Mouse (Mus musculus): ENCODE measurements around the gene Fhdc1. TPM values are rescaled to one million over a fixed set of nuclear protein-coding genes. Genes with fewer than 3 reads are reported as not detected.

Gene Fhdc1
- total RNA-seq (2022), result 1 to 10 TPM in 1 of 4 experiments, under 1 TPM in 3; 0.23 to 1.2 (median 0.40) TPM

DNA sequence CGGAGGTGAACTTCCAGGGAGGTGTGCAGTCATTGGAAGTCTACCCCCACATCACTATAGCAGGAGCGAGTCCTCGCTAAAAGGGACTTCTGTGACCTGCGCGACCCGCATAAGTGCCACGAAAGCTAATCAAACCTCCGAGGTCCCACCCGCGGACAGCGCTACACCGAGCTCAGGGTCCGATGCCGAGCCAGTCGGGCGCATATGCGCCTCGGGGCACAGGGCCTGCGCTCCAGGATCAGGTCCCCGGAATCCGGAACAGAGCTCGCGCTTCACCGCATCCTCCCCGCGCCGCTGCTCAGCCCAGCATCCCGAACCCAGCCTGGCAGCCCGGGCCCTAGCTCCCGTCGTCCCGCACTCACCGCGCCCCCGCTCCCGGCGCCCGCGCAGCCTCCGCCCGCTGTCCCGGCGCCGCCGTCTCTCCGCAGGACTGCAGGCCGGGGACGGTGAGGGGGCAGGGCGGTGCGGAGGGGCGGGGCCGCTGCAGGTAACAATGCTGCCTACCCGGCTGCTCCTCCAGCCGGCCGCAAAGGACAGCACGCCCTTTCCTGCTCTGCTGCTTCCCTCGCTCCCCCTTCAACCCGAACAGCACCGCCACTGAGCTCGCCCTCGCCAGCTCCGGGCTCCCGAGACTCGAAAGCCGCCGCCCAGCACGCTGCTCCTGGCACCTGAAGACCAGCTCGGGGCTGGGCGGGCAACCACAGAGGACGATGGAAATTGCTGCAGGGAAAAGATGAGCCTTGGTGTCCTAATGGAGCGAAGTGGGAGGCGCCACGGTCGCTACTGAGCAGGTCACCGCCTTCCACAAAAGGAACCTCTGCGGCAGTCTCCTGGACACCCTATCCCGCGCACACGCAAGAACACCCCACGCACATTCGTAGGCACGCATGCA lies at the start of gene Fhdc1:
Fhdc1 (minus strand) TSS at position 424 of the 892 bp plus-strand sequence.
- no peak for DNase-seq (ENCODE audit: low spot score)

DNA sequence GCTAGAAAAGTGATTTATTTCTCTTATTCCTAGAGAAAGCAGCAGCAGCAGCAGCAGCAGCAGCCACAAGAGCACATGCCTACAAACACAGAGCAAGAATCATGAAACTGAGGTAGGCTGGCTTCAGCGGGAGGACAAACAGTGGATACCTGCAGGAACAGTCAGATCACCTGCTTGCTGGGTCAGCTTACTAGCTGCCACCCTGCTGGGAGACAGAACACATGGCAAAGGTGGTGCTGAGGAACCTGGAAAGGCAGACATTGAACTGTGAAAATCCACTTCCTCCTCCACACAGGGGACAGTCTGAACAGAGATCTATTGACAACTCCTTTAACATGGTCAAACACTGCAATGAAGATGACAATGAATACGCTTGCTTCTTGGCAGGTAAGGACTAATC lies 48.8 kb upstream of the Fhdc1 start:
- no peak for DNase-seq (ENCODE audit: low spot score)

DNA sequence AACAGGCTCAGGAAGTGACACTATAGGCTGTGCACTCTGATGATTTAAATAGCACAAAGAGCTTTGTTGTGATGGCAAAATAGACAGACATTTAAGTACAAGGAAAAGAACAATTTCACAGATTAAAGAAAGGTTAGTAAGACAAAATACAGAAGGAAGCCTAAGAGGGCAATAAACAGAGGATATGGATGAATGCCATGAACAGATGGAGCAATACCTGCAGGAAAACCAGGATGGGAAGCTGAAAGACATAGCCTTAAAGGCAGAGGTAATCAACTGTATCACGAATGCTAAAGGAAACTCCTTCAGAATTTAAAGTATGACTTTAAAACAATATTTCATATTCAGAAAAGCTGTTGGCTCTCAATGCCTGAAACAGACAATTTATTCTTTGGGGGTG lies 44.7 kb upstream of the Fhdc1 start:
- DNase-seq (ENCODE audit: low spot score), result no peak

DNA sequence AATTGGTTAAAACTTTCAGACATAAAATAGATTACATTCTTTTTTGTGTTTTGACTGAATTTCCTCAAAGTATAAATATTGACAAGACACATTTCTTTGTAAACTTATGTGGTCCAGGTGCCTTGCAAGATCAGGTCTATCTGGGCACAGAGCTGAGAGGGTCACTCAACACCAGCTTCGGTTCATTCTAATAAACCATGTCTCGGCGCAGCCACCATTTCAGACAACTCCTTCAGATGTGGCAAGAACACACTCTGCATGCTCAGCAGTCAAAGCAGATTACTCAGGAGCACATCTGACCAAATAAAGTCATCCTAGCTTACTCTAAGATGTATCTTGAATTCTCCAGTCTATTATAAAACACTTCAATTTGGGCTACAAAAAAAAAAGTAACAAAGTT lies 35.9 kb upstream of the Fhdc1 start:
- DNase-seq (ENCODE audit: low spot score), result no peak

DNA sequence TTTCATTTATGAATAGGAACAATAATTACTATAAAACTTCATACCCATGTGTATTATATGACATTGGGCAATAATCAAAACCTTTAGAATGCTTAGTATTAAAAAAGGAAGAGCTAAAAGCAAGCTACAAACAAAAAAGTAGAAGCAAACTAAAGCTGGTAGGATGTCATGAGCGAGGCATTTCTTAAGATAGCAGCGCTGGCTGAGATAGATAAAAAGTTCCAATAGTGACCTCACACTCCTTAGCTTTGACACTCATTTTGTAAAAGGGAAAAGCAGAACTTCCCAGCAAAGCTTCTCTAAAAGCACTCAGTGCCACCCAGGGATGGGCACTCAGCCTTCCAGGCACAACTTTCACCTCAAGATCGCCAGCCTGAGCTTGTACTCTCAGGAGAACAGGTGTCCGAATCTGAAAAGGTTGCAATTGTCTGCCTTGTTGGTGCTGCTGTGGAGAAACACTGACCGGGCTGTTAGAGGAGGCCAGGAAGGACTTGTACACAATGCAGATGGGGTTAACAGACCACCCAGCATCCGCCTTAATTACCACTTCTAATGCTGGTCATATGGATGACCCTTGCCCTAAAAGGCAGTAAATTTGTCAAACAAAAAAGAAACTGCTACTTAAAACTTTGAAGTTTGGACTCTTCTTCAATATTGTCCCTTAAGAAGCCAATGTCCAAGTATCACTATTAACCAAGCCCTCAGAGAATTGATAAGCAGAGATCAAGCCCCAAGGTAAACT lies 32.7 kb upstream of the Fhdc1 start:
- DNase-seq (ENCODE audit: low spot score), result no peak

DNA sequence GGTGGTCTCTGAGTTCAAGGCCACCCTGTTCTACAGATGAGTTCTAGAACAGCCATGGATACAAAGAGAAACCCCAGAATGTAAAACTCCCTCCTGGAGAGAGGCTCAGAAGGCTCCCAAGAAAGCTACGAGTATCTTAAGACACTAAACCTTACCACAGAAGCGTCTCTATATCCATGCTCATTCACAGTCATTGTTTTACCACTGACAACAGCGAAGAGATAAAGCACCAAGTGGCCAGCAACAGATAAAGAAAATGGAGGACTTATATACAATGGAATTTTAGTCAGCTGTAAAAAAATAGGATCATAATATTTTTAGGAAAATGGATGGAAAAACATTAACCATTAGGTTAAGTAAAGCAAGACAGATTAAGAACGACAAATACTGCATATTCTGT lies 25.0 kb upstream of the Fhdc1 start:
- no peak for DNase-seq (ENCODE audit: low spot score)

DNA sequence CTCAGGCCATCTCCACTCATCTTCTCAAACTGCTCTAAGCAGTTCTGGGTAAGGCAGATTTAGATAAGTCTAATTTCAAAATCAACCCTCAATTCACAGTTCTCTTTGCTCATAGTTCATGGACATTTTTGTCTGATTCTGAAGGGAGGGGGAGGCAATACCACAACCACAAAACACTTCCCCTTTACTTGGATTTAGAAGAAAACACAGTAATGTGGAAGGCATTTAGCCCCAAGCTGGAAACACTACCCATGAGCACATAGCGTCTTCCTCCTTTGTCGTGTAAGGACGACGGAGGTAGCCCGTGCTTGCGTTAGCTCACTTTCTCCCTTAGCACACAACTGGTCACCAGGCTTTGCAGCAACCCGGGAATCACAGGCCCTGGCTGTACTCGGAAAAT lies 24.1 kb upstream of the Fhdc1 start:
- no peak for DNase-seq (ENCODE audit: low spot score)

DNA sequence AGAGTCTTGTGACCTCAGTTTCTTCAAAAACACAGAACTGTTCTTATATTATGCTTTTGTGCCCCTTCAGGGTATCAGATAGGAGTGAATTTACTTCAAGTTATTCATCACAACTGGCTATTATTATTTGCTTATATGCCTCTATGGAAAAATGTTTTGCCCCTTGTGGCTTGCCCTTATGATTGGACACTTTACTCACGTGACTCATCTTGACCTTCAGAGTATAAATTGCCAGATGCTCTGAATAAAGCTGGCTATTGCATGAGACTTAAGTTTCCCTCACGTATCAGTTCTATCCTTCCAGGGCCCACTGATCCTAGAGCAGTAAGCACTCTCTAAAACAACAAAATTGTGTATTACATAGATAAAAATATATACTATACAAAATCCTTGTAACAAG lies 21.9 kb upstream of the Fhdc1 start:
- DNase-seq (ENCODE audit: low spot score), result no peak

DNA sequence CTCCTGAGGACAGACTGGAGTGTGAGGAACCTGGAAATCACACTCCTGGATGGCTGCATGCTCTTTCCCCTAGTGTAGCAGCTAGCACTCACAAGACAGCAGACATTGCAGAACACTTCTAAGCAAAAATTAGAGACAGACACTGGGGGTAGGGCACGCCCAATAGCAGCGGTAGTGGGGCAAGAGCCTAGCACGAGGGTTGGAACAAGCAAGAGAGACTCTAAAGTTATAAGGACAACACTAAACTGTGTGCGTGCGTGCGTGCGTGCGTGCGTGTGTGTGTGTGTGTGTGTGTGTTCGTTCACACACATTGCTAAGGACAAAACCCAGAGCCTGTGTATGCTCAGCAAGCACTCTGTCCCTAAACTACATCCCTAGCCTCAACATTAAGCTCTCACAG lies 20.3 kb upstream of the Fhdc1 start:
- no peak for DNase-seq (ENCODE audit: low spot score)

DNA sequence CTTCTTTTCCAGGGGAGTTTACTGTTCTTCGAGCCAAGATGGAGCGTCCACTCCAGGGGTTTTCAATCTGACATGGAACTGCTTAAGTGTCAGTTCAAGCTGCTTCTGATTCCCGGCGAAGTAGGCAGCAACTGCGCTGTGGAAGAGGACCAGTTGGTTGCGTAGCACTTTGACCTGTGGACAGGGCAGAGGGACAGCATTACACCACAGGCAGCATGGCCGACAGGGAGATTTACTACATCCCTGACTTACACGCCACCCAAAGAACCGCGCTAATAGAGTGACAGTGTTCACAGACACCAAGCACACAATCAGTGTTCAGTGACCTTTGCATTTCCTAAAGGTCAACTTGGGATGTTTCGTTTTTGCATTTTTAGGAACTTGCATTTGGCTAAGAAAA lies 17.5 kb upstream of the Fhdc1 start:
- no peak for DNase-seq (ENCODE audit: low spot score)

DNA sequence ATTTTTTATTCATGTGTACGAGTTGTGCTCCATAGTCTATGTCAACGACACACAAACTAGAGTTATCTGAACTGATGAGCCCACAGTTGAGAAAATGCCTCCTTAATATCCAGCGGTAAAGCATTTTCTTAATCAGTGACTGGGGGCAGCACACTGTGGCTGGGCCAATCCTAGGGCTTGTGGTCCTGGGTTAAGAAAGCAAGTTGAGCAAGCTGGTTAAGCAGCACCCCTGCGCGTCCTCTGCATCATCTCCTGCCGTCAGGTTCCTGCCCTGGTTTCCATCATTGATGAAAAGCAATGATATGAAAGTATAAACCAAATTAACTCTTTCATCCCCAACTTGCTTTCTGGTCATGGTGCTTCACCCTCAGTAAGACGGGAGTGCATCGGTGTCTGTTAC lies 12.4 kb upstream of the Fhdc1 start:
- no peak for DNase-seq (ENCODE audit: low spot score)

DNA sequence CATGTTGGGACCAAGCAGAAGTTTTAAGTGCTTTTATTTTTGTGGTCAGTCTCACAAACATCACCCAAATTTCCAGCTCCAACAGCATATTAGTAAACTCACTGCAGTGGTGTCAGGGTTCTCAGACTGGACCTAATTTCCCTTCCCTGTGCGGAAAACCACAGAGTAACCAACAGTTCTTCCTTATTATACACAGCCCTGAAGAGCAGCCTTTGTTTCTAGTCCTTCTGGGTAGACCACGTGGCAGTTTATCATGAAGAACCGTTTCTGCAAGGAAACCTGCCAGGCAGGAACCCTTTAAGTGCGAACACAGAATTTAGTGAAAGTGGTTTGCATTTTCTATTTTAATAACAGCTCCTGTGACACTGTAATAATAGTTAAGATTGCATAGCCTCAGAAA lies 11.9 kb upstream of the Fhdc1 start:
- DNase-seq (ENCODE audit: low spot score), result no peak

DNA sequence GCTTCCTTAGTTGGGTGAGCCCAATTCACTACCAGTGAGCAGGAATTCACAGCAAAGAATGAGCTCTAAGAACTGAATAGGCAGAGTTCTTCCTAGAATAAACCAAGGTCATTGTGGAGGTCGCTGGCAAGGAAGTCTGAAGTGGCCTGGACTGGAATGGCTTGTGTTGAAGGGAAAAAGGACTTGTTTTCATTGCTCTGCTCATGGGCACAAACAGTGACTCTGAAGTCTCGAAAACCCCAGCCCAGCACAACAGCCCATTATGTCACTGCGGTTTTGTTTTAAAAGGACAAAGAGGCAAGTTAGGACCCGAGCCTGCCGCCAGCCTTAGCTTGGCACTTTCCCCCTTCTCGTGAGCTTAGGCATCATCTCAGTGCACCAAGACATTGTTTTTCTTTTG lies 8.5 kb upstream of the Fhdc1 start:
- no peak for DNase-seq (ENCODE audit: low spot score)

DNA sequence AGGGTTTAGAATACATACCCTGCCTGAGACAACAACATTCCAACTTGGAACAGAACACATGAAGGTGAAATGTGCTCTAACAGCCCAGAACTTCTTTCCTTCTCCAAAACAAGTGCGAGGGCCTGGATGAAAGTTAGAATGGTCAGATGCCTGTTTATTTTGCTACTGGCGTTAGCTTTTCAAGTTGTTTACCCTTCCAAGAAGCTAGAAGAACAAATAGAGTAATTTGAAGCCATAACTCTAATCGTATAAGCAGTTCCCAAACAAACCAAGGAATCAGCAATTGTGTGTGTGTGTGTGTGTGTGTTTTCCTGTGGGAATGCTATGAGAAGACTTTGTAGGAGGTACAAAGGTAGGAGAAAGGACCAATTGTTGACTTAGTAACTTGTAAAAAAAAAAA lies 4.7 kb upstream of the Fhdc1 start:
- no peak for DNase-seq (ENCODE audit: low spot score)

DNA sequence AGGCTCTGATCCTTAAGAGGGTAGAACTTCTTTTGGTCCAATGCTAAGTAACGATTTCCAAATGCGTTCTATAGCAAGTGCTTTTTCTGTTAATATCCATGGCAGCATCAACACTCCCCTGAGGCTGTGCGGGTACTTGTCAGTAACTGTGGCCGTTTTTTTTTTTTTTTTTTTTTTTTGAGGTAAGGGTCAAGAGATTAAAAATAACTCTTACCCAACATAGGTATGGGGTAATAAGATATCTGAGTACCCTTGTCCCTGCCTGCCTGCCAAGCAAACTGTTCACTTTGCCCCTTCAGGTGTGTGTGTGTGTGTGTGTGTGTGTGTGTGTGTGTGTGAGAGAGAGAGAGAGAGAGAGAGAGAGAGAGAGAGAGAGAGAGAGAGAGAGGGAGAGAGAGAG lies 4.1 kb upstream of the Fhdc1 start:
- DNase-seq (ENCODE audit: low spot score), result no peak

DNA sequence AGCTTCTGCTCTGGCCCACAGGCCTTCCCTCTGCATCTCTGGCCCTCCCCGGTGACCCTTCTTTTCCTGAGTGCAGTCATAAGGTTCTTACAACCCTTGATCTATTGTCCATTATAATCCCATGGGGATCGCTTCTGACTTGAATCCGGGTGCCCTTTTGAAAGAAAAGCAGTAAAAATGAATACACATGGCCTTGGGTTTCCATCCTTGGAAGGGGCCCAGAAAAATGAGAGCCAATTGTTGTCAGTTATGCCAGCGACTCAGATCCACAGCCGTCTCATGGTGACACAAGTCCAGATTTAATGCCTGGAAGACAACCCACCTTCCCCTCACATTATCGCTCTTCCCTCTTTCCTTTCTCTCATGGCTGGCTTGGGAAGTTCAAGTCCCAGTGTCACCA lies 1.9 kb upstream of the Fhdc1 start:
- DNase-seq (ENCODE audit: low spot score), result no peak

DNA sequence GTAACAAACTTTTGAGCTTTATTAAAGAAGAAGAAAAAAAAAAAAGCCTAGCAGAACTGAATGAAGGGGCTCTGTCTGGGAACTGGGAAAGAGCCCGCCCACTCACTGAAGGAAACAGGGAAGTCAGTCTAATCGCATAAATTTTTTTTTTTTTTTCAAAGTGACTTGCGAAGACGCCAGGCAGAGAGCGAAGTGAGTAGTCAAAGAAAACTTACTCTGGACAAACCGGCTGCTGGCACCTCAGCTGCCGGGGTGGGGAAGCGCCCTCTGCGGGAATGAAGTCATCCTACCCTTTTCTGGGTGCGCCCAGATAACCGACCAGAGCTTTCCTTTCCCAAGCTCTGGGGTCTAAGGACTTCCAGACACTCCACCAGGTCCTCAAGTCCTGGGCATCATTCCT lies 875 bp upstream of the Fhdc1 start:
- peak; percentile 24 for DNase-seq (ENCODE audit: low spot score)

DNA sequence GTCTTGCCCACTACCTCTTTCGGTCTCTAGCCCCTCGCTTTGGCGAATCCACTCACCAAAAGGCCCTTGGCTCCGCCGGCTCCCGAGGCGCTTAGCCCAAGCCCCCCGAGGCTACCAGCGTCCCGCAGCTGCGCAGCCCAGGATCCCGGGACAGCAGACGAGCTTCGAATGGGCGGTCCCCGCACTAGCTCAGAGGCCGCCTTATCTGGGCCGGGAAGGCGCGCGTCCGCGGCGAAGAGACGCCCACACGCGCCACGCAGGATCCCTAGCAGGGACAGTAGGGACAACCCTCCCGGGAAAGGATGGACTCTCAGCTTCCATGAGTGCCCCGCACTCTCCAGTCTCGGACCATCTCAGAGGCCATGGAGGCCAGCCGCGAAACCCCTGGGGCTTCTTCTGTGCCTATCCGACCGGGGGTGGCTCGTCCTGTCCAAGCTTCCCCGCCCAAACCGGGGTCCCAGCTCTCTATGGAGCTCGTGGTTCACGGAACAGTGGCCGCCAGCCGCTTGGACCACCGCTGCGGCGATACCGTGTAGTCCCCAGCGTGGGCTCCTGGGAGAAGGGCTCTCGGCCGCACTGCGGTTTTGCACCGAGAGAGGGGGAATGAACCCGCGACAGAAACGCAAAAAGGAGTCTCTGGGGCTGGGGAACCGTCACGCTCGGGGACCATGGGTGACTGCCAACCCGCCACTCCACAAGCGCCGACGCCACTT lies 780 bp downstream of the Fhdc1 start:
- DNase-seq (ENCODE audit: low spot score), result peak; percentile 23

DNA sequence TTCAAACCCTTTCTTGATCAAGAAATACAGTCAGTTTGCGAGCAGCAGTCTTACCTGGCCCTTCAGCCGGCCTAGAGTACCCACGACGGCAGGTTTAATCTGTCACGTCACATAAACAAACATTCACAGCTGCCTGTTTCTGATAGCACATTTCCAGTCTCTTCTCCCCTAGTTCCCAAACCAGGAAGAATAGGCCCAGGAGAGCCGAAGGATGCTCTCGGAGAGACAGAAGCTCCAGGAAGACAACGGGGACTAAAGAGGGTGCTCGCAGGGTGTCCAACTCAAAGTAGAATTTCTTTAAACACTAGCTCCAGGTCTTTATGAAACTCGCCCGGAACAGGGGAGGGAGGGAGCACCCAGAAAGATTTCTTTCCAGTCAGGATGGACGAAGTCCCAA lies 1.3 kb downstream of the Fhdc1 start:
- no peak for DNase-seq (ENCODE audit: low spot score)

DNA sequence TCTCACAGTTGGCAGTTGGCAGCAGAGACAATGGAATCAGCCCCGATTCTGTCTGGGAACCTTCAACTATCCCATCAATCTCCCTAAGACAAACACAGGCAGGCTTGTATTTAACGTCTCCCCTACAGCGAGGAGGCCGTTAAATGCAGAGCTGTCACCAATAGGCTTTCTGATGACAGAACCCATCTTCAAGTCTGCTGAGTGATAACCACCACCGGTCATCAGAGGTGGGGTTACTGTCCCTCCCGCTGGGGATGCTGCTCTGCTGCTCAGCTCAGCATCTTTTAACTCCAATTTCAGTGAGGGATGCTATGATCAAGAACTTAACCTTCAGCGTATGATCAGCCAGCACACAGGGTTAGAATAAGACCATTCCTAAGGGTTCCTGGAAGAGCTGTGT lies 2.0 kb downstream of the Fhdc1 start:
- DNase-seq (ENCODE audit: low spot score), result no peak

DNA sequence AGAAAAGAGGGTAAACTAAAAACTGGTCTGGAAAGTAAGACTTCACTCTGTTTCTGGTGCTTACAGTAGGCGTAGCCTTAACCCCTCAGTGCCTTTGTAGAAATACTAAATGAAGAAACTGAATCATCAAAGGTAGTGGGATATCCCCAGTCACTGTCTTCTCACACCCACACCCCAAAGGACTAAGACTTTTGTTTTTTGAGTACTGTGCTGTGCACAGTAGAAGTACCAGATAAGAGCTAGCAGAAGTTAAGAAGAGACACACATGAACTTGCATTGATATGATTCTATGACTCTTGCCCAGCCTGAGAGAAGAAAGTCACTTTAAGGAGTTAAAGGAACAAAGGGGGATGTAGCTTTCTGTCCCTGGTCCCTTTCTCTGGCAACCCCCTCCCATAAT lies 2.7 kb downstream of the Fhdc1 start:
- no peak for DNase-seq (ENCODE audit: low spot score)

DNA sequence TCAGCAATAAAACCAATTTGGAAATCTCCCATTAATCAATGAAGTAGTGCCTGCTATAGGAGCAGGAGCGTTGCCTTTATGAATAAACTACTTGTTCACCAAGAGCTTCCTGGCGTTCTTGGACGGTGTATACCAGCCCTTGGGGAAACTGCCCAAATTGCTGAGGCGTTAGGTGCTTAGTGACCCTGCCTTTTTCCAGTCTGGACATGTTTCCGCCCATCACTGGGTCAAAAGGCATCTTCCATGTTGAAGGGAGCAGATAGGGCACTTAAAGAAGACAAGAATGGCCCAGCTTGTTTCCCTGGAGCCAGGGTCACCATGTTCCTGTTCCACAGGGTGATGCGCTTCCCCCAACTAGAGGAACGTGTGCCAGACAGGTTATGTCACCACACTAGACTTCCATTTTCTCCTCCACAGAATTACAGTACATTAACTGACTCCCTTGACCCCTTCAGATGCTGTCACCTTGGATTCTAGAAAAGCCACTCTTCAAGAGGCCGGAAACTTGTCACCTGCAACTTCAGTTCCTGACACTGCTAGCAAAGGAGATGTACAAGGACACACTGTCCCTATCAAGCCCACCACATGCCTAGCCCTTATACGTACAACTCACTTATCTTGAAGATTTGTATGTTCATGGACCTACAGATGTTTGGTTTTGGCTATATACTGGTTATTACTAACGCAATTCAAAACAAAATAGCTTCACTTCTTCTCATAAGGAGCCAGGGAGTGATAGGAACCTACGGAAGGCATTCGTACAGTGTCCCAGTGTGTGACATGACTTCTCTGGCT lies 5.1 kb downstream of the Fhdc1 start:
- DNase-seq (ENCODE audit: low spot score), result no peak
